Mouse (Mus musculus) bone marrow, adult 2 months (tissue): ENCODE measurements at regions not wholly inside any gene's neighbourhood (a gene's known extent, or its start where the extent isn't known, plus 50 kb on each side); places are given as distances from the start of the nearest gene placed in this dataset.

Experiments
- CTCF ChIP-seq: fragments of 200-500 bp; IDR thresholded peaks from 2 replicates; pipeline ENCODE4 v1.5.1; 2011; ENCODE audit warnings: low read length, control low read depth; ENCODE audit not compliant: control insufficient read depth, insufficient read depth
- POLR2A ChIP-seq: fragments of 200-500 bp; IDR thresholded peaks from 2 replicates; pipeline ENCODE4 v1.6.1; 2011; ENCODE audit warnings: low read depth, mild to moderate bottlenecking, control low read depth, low read length, borderline replicate concordance; ENCODE audit not compliant: control insufficient read depth

DNA sequence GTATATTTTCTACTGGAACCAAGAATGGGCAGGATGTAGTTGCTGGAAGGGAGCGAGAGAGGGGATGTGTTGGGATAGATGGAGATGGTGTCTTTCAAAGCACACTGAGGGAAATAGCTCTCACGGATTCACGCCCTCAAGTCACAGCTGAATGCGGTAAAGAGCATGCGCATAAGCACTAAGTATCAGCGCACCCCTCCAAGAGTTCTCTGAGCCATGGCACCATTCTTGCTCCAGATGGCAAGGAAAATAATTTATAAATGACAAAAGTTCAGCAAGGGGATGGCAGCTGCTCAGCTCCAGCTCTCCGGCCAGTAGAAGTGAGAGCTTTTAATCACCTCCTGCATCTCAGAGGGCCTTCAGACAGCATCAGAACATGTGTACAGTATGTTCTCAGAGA lies 329.4 kb downstream of the Gm11361 start:
- TF ChIP-seq CTCF (no peak), POLR2A (no peak)
